Mouse (Mus musculus): ENCODE results near the gene Ighmbp2.

Ighmbp2 gene

GRCm38 (mm10) chr19:3275744-3276365 lies 7.0 kb downstream of the Ighmbp2 start:
- 88% methylated on average over 3 of the region's 3 CpGs for WGBS

DNA sequence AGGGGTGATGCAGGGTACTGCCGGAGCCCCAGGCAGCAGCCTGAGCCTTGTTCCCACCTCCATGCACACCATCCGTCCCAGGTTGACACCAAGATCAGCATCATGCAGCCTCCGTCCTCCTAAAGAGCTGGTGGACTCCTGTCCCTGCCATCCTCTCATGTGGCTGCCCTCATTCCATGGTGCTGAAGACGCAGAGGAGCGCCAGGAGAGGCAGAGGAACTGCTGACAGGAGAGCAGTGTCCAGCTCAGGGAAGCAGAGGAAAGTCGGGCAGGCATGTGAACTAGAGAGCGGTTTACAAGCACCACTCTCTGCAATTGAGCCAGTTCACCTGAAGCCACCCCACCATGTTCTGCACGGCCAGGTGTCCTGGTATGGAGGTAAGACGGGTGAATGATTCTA lies 9.5 kb downstream of the Ighmbp2 start:
- WGBS, result 92% methylated on average over 9 of the region's 9 CpGs

- WGBS, result 89% methylated on average over 6 of the region's 6 CpGs
Observed at GRCm38 (mm10) chr19:3271366-3271765, 11.5 kb downstream of the Ighmbp2 start.

DNA sequence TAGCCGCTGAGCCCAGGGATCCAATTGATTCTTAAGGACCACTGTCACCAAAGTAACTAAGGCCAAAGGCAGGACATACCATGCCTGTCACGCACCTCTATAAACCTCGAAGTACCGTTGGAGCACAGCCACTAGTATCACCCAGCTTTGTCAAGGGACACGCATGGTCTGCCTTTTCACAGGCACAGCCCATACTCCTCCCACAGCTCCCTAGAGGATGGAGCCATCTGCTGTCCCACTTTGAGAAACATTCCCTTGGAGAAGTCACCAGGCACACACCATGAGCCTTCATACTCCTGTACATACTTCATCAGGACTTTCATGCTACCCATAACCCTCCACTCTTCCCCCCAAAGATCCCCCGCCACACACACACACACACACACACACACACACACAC lies 13.0 kb downstream of the Ighmbp2 start:
- WGBS, result 73% methylated on average over 6 of the region's 6 CpGs

- WGBS, result 92% methylated on average over 9 of the region's 9 CpGs
Observed at GRCm38 (mm10) chr19:3269279-3269678, 13.5 kb downstream of the Ighmbp2 start.

DNA sequence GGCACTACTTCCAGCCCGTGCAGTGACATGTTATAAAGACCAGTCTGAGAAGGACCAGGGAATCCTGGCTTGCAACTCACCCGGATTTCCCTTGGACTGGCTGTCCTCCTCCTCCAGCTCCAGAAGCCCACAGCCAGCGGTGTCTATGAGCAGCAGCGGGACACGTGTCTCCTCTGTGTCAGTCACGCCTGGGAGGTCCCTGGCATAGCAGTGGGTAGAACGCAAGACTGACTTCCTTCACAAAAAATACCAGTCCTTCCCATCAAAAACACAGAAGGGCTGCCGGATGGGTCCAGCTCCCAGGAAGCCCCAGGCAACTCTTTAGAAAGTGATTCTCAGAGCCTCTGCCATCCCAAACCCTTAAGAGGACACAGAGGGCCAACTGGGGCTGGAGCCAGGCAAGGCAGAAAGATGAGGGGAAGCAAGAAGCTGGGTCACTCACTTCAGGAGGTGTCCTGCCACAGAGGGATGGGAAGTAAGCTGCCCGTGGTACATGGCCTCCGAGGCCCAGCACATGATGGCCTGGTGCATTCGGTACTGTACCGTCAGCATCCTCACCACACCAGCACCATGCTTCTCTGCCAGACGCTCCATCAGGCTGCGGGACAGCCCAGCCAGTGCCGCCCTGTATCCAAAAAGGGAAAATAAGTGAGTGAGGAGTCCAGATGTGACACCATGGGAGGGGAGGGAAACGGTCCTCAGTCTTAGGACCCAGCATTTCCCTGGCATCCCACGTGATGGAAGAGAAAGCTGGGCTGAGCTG lies 14.4 kb downstream of the Ighmbp2 start:
- WGBS, result 96% methylated on average over 17 of the region's 17 CpGs

DNA sequence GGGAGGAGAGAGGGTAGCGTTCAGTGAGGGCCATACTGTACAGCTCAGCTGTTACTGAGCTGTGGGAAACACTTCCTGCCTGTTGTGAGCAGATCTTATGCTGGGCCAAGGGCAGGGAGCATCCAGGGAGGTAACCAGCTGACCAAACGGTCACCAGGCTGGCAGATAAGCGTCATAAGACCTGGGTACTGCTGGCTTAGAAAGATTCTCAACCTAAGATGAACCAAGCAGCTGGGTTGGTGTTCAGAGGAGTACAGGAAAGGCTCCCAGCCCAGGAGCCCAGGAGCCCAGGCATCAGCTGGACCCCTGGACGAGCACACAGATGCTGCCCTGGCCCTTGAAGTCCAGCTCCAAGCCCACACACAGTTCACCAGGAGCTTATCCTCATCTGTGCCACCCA lies 15.5 kb downstream of the Ighmbp2 start:
- WGBS, result 94% methylated on average over 4 of the region's 4 CpGs

GRCm38 (mm10) chr19:3266676-3267075 lies 16.1 kb downstream of the Ighmbp2 start:
- WGBS, result 96% methylated on average over 4 of the region's 4 CpGs

GRCm38 (mm10) chr19:3266136-3266535 lies 16.7 kb downstream of the Ighmbp2 start:
- WGBS, result 96% methylated on average over 5 of the region's 5 CpGs

DNA sequence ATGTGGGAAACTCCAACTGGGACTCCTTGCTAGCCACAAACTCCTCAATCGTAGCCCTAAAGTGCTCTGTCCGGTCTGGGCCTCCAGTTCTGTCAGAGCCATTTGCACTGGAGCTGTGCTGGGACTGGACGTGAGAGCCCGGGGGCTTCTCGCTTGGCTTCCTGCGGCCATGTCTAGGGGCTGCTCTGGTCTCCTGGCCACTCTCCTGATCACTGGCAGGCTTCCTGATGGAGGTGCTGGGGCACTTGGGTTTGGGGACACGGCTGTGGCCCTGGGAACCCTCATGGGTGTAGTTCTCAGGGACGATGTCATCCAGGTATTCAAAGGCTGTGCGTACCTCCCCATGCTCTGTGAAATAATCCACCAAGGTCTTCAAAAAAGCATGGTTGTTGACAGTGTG lies 17.6 kb downstream of the Ighmbp2 start:
- 98% methylated on average over 9 of the region's 9 CpGs for WGBS

DNA sequence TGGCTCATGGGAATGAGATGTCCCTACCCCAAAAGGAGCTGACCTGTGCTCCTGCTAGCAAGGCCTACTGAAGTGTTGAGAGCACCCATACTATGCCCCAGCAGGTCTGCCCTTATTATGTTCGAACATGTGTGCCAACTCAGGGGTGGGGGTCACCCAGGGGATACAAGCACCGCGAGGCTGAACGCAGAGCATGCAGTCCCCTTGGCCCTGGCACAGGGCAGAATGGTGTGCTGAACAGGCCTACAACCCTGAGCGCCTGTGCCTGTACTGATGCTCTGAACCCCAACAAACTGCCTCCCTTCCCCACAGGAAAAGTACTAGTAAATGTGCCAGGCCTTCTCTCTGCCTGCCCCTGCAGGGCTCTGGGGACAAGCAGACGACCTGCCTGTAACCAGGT lies 18.5 kb downstream of the Ighmbp2 start:
- 93% methylated on average over 6 of the region's 6 CpGs for WGBS

- 81% methylated on average over 12 of the region's 12 CpGs for WGBS
Observed at GRCm38 (mm10) chr19:3261764-3262525, 20.9 kb downstream of the Ighmbp2 start.

GRCm38 (mm10) chr19:3261336-3261735 lies 21.5 kb downstream of the Ighmbp2 start:
- WGBS, result 93% methylated on average over 7 of the region's 7 CpGs

GRCm38 (mm10) chr19:3260591-3260990 lies 22.2 kb downstream of the Ighmbp2 start:
- 96% methylated on average over 3 of the region's 3 CpGs for WGBS

GRCm38 (mm10) chr19:3260016-3260415 lies 22.8 kb downstream of the Ighmbp2 start:
- WGBS, result 95% methylated on average over 8 of the region's 8 CpGs

DNA sequence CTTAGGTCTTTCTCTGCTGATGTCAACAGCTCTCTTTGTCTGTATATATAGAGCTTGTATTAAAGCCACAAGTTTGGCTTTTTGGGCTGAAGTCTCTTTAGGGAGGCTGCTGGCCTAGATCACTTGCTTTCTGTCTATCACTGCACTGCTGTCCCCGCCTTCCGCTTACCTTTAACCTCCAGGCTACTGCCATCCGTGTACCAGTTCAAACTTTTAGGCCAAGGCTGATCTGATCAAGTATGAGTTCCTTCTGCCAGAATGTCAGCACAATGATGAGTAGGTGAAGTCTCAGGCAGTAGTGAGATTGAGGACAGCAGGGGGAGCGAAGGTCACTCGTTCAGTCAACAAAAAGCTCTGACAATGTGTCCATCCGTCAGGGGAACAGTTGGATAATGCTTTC lies 57.6 kb downstream of the Ighmbp2 start:
- WGBS, result 86% methylated on average over 5 of the region's 6 CpGs

DNA sequence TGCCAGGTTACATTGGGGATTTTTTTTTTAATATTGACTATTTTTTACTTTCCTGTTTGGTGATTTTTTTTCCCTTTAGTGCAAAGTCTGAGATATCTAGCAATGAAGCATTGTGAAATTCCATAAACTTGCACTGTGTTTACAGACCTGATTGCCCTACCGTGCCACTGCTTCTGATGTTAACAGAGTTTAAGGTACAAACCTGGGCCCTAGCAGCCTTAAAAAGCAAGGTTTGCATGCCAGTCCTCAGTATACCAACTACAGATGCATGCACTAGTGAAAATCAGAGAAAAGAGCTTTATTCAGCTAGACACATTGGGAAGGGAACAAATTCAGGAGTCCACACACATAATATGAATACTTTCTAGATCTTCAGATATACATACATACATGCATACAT lies 67.9 kb downstream of the Ighmbp2 start:
- 78% methylated on average over 1 of the region's 1 CpGs for WGBS
